Mouse (Mus musculus) stomach, postnatal 0 days (tissue): Measurements from ENCODE around the gene Prmt6.

Experiments used
- CTCF ChIP-seq: IDR thresholded peaks from 2 replicates; pipeline ENCODE4 v1.5.1; 2016; ENCODE audit warnings: antibody characterized with exemption, low read depth, mild to moderate bottlenecking, moderate library complexity
- EP300 ChIP-seq: optimal IDR thresholded peaks from 2 replicates; pipeline ENCODE3; 2016; ENCODE audit warnings: antibody characterized with exemption

GRCm38 (mm10) chr3:110236819-110237463, 13.9 kb downstream of the Prmt6 start:
- TF ChIP-seq CTCF: no peak
- no peak for TF ChIP-seq EP300
